Mouse (Mus musculus): ENCODE measurements at regions not wholly inside any gene's neighbourhood (a gene's known extent, or its start where the extent isn't known, plus 50 kb on each side); places are given as distances from the start of the nearest gene placed in this dataset.

- H3K4me1 ChIP-seq (replicated peaks; ENCODE audit: insufficient read depth, low read length): no peaks in the 10 kb centered on the region
- H3K27ac ChIP-seq: no peak overlapping the region
- H3K9me3 ChIP-seq (replicated peaks; ENCODE audit: low read length): no peaks in the 10 kb centered on the region
- H3K36me3 ChIP-seq (ENCODE audit: insufficient read depth, low read length): no peaks in the 10 kb centered on the region
- no peak overlapping the region for H3K4me3 ChIP-seq (replicated peaks; ENCODE audit: low read depth, low read length)
- ATAC-seq (replicated peaks; ENCODE audit: low FRiP score, low read depth) (no peak), DNase-seq (ENCODE audit: low spot score) (no peak)
- WGBS: 93% methylated on average over 3 of the region's 3 CpGs
- no peaks in the 10 kb centered on the region for H3K27me3 ChIP-seq (ENCODE audit: insufficient read depth, low read length)
- no peak for TF ChIP-seq CTCF (IDR thresholded peaks at IDR 0.05; ENCODE audit: low read depth)
- H3K9ac ChIP-seq (ENCODE audit: low read depth, low read length): no peak overlapping the region
- H3K4me2 ChIP-seq (ENCODE audit: low read length): no peak overlapping the region
Observed at GRCm38 (mm10) chr12:92944352-92944751, 1095.4 kb upstream of the Sel1l start.

- H3K36me3 ChIP-seq (ENCODE audit: insufficient read depth, low read length): no peaks in the 10 kb centered on the region
- ATAC-seq (replicated peaks; ENCODE audit: low FRiP score, low read depth): no peak
- 50% methylated on average over 2 of the region's 2 CpGs for WGBS
- no peak for DNase-seq (ENCODE audit: low spot score)
- no peak overlapping the region for H3K4me3 ChIP-seq (replicated peaks; ENCODE audit: low read depth, low read length)
- H3K9ac ChIP-seq (ENCODE audit: low read depth, low read length): no peak overlapping the region
- no peaks in the 10 kb centered on the region for H3K27me3 ChIP-seq (ENCODE audit: insufficient read depth, low read length)
- no peak for TF ChIP-seq CTCF (IDR thresholded peaks at IDR 0.05; ENCODE audit: low read depth)
- H3K4me1 ChIP-seq (replicated peaks; ENCODE audit: insufficient read depth, low read length): no peaks in the 10 kb centered on the region
- H3K27ac ChIP-seq: no peak overlapping the region
- H3K4me2 ChIP-seq (ENCODE audit: low read length): no peak overlapping the region
- H3K9me3 ChIP-seq (replicated peaks; ENCODE audit: low read length): no peaks in the 10 kb centered on the region
Observed at GRCm38 (mm10) chr12:92927591-92927990, 1078.6 kb upstream of the Sel1l start.

GRCm38 (mm10) chr12:92926942-92927341 lies 1078.0 kb upstream of the Sel1l start:
- no peak for TF ChIP-seq CTCF (IDR thresholded peaks at IDR 0.05; ENCODE audit: low read depth)
- Histone ChIP-seq H3K9ac (ENCODE audit: low read depth, low read length) (no peak overlapping the region), H3K4me1 (replicated peaks; ENCODE audit: insufficient read depth, low read length) (no peaks in the 10 kb centered on the region), H3K36me3 (ENCODE audit: insufficient read depth, low read length) (no peaks in the 10 kb centered on the region), H3K4me2 (ENCODE audit: low read length) (no peak overlapping the region), H3K4me3 (replicated peaks; ENCODE audit: low read depth, low read length) (no peak overlapping the region), H3K9me3 (replicated peaks; ENCODE audit: low read length) (no peaks in the 10 kb centered on the region), H3K27me3 (ENCODE audit: insufficient read depth, low read length) (no peaks in the 10 kb centered on the region), H3K27ac (no peak overlapping the region)
- no peak for DNase-seq (ENCODE audit: low spot score)
- ATAC-seq (replicated peaks; ENCODE audit: low FRiP score, low read depth): no peak
- WGBS: 36% methylated on average over 1 of the region's 1 CpGs

- Histone ChIP-seq H3K36me3 (ENCODE audit: insufficient read depth, low read length) (no peaks in the 10 kb centered on the region), H3K27ac (no peak overlapping the region), H3K9ac (ENCODE audit: low read depth, low read length) (no peak overlapping the region), H3K4me3 (replicated peaks; ENCODE audit: low read depth, low read length) (no peak overlapping the region), H3K4me1 (replicated peaks; ENCODE audit: insufficient read depth, low read length) (no peaks in the 10 kb centered on the region), H3K4me2 (ENCODE audit: low read length) (no peak overlapping the region), H3K27me3 (ENCODE audit: insufficient read depth, low read length) (no peaks in the 10 kb centered on the region), H3K9me3 (replicated peaks; ENCODE audit: low read length) (no peaks in the 10 kb centered on the region)
- no peak for TF ChIP-seq CTCF (IDR thresholded peaks at IDR 0.05; ENCODE audit: low read depth)
- no peak for DNase-seq (ENCODE audit: low spot score)
- no peak for ATAC-seq (replicated peaks; ENCODE audit: low FRiP score, low read depth)
- 88% methylated on average over 3 of the region's 3 CpGs for WGBS
Observed at GRCm38 (mm10) chr12:92919920-92920319, 1071.0 kb upstream of the Sel1l start.

GRCm38 (mm10) chr12:92916267-92916666 lies 1067.3 kb upstream of the Sel1l start:
- no peaks in the 10 kb centered on the region for H3K27me3 ChIP-seq (ENCODE audit: insufficient read depth, low read length)
- ATAC-seq (replicated peaks; ENCODE audit: low FRiP score, low read depth) (no peak), DNase-seq (ENCODE audit: low spot score) (no peak)
- H3K4me1 ChIP-seq (replicated peaks; ENCODE audit: insufficient read depth, low read length): no peaks in the 10 kb centered on the region
- H3K4me2 ChIP-seq (ENCODE audit: low read length): no peak overlapping the region
- no peak overlapping the region for H3K4me3 ChIP-seq (replicated peaks; ENCODE audit: low read depth, low read length)
- WGBS: 84% methylated on average over 3 of the region's 3 CpGs
- no peaks in the 10 kb centered on the region for H3K36me3 ChIP-seq (ENCODE audit: insufficient read depth, low read length)
- TF ChIP-seq CTCF (IDR thresholded peaks at IDR 0.05; ENCODE audit: low read depth): no peak
- no peak overlapping the region for H3K9ac ChIP-seq (ENCODE audit: low read depth, low read length)
- H3K9me3 ChIP-seq (replicated peaks; ENCODE audit: low read length): no peaks in the 10 kb centered on the region
- no peak overlapping the region for H3K27ac ChIP-seq

- Histone ChIP-seq H3K4me3 (replicated peaks; ENCODE audit: low read depth, low read length) (no peak overlapping the region), H3K4me2 (ENCODE audit: low read length) (no peak overlapping the region), H3K36me3 (ENCODE audit: insufficient read depth, low read length) (no peaks in the 10 kb centered on the region), H3K9ac (ENCODE audit: low read depth, low read length) (no peak overlapping the region), H3K27me3 (ENCODE audit: insufficient read depth, low read length) (no peaks in the 10 kb centered on the region), H3K27ac (no peak overlapping the region), H3K9me3 (replicated peaks; ENCODE audit: low read length) (no peaks in the 10 kb centered on the region), H3K4me1 (replicated peaks; ENCODE audit: insufficient read depth, low read length) (no peaks in the 10 kb centered on the region)
- ATAC-seq (replicated peaks; ENCODE audit: low FRiP score, low read depth) (no peak), DNase-seq (ENCODE audit: low spot score) (no peak)
- TF ChIP-seq CTCF (IDR thresholded peaks at IDR 0.05; ENCODE audit: low read depth): no peak
Observed at GRCm38 (mm10) chr12:92915776-92916175, 1066.8 kb upstream of the Sel1l start.

GRCm38 (mm10) chr12:92915203-92915602 lies 1066.2 kb upstream of the Sel1l start:
- Histone ChIP-seq H3K4me3 (replicated peaks; ENCODE audit: low read depth, low read length) (no peak overlapping the region), H3K9me3 (replicated peaks; ENCODE audit: low read length) (no peaks in the 10 kb centered on the region), H3K27ac (no peak overlapping the region), H3K36me3 (ENCODE audit: insufficient read depth, low read length) (no peaks in the 10 kb centered on the region), H3K9ac (ENCODE audit: low read depth, low read length) (no peak overlapping the region), H3K4me1 (replicated peaks; ENCODE audit: insufficient read depth, low read length) (no peaks in the 10 kb centered on the region), H3K27me3 (ENCODE audit: insufficient read depth, low read length) (no peaks in the 10 kb centered on the region), H3K4me2 (ENCODE audit: low read length) (no peak overlapping the region)
- no peak for TF ChIP-seq CTCF (IDR thresholded peaks at IDR 0.05; ENCODE audit: low read depth)
- WGBS: 77% methylated on average over 1 of the region's 1 CpGs
- DNase-seq (ENCODE audit: low spot score) (no peak), ATAC-seq (replicated peaks; ENCODE audit: low FRiP score, low read depth) (no peak)

All from kidney, postnatal 0 days (tissue).